Mouse (Mus musculus): Measurements from ENCODE around the gene Mthfd1.

Mthfd1 gene

GRCm38 (mm10) chr12:76303474-76303873, 48.4 kb downstream of the Mthfd1 start:
- peak; percentile 59 for DNase-seq (ENCODE audit: low spot score)

DNA sequence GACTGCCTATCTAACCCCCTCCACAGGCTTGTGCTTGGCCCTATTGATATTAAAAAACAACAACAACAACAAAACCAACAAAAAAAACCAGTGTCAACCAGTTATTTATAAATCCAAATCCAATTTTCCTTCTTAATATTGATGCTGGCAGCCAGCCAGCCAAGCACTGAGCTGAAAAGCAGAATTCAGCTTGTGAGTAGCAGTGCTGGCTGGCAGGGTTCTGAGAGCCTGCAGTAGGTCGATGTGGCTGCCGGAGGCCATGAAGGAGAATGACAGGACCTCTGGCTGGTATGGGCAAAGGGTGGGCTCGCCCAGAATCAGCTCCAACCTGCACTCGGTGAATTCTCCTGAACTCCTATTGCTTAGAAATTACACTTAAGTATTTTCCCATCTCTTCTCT, 49.1 kb downstream of the Mthfd1 start:
- DNase-seq (ENCODE audit: low spot score), result no peak

DNA sequence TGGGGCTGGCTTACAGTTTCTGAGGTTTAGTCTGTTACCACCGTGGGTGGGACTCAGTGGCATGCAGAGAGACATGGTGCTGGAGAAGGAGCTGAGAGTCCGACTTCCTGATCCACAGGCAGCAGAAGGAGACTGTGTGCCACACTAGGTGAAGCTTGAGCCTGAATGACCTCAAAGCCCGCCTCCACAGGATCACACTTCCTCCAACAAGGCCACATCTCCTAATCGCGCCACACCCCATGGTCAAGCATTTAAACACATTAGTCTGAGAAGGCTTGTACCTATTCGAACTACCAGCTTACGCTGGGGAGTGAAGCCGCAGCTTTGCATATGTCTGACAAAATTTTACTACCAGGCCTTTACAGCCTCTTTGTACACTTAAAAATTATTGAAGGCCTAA, 50.0 kb downstream of the Mthfd1 start:
- DNase-seq (ENCODE audit: low spot score), result peak; percentile 26

- no peak for DNase-seq (ENCODE audit: low spot score)
Measured at GRCm38 (mm10) chr12:76306852-76307561, 51.9 kb downstream of the Mthfd1 start.

DNA sequence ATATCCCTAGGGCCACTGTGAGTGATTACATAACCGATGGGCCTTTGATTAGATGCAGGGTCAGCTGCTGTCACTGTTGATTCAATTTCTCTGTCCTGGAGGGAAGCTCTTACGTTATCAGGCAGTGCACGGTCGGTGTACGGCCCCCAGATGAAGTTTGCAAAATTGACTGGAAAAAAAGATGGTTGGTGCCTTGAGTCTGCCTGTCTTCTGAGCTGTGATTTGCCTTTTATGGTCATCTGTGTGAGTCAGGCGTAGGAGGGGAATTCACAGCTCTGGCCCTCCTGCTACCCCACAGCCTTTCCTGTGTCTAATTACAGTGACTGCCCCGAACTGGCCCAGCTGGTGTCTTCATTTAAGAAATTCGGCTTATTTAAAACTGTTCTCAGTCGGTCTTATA, 52.9 kb downstream of the Mthfd1 start:
- DNase-seq (ENCODE audit: low spot score), result peak; percentile 53

DNA sequence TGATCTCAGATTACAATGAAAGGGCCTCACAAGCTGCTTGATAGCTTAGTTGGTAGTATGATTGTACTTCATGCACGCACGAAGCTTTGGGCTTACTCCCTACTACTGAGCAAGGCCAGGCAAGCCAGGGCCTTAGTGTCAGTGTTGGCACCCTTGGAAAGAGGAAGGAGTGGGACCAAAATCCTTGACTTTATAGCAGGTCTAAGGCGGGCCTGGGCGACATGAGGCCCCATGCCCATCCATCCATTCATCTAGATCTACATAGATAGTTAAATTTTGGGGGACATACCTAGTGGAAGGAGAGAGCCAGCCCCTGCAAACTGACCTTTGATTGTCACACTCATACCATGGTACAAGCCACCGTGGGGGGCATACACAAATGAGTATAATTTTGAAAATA, 53.3 kb downstream of the Mthfd1 start:
- DNase-seq (ENCODE audit: low spot score), result no peak

GRCm38 (mm10) chr12:76310007-76310406, 54.9 kb downstream of the Mthfd1 start:
- peak; percentile 41 for DNase-seq (ENCODE audit: low spot score)

DNA sequence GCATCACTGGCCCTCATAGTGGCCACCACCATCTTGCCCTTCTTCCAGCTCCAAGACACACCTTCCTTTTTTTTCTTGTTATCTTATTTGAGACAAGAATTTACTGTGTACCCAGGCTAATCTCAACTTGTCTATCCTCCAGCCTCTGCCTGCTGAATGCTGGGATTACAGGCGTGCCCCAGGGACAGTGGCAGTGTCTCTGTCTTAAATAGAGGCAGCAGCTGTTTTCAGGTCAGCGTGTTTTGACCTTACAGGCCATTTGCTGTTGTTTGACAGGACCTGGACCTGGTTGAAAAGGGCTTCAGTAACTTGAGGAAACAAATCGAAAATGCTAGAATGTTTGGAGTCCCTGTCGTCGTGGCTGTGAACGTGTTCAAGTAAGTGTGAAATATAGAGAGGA, 55.5 kb downstream of the Mthfd1 start:
- DNase-seq (ENCODE audit: low spot score), result no peak

DNA sequence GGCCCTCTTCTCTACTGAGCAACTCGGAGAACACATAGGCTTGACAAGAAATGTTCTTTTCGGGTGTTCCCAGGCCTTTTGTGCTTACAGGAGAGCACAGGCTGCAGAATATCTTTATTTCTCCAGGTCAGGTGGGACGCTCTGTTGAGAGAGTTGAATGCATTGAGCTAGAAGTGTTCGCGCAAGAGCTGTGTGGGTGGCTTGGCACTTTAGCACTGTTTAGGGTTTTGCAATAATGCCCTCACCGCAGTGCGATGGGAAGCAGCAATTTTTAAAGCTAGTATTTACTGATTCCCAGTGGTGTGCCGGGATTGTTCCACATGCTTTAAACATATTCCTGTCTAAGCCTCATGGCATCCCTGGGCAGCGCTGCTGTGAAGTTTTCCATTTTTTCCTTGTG, 56.1 kb downstream of the Mthfd1 start:
- DNase-seq (ENCODE audit: low spot score), result no peak

DNA sequence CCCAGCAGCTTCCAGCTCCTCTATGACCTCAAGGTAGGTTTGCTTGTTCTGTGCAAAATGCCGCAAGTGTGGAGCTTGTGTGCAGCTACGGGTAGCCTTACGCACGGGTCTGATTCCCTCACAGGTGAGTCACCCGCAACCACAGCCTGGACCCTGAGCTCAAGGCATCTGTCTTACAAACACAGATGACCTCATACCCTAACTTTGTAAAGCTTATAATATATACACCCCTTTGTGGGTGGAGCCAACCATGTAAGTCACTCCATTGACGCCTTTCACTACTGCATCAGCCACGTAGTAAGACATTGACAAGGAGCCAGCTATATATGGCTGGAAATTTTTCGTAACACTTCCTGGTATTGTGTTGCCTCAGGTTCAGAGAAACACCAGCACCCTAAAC, 56.9 kb downstream of the Mthfd1 start:
- no peak for DNase-seq (ENCODE audit: low spot score)

DNA sequence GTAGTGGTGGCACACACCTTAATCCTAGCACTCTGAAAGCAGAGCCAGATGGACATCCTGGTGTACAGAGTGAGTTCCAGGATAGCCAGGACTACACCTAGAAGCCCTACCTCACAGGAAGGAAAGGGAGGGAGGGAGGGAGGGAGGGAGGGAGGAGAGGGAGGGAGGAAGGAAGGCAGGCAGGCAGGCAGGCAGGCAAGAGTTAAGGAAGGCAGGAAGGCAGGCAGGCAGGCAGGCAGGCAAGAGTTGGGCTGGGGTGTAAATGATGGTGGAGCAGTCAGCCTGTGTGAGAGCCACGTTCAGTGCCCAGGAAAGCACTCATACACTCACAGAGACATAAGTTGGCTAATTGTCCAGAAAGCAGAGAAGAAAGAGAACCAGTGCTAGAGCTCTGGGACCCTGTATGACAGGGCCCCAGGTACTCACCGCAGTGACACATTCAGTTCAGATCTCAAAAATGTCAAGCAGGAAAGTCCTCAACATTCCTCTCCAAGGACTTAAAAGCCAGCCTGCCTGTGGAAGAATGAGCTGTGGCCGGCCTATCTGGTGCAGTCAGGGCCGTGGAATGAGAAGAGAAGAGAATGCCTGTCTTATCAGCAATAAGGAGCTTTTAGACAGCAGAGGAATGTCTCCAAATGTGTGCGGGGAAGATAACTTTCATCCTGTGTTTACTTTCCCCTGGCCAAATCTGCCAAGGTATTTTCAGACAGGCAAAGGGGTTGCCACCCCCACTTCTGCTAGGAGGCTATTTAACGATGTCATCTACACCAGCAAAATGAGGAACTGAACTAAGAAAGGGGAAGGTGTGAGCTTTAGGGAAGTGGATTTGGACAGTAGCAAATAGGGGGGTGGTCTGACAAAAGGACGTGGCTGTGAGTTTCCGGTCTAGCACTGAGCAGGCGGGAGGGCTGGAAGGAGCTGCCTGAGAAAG, 63.4 kb downstream of the Mthfd1 start:
- DNase-seq (ENCODE audit: low spot score), result peak; percentile 69

DNA sequence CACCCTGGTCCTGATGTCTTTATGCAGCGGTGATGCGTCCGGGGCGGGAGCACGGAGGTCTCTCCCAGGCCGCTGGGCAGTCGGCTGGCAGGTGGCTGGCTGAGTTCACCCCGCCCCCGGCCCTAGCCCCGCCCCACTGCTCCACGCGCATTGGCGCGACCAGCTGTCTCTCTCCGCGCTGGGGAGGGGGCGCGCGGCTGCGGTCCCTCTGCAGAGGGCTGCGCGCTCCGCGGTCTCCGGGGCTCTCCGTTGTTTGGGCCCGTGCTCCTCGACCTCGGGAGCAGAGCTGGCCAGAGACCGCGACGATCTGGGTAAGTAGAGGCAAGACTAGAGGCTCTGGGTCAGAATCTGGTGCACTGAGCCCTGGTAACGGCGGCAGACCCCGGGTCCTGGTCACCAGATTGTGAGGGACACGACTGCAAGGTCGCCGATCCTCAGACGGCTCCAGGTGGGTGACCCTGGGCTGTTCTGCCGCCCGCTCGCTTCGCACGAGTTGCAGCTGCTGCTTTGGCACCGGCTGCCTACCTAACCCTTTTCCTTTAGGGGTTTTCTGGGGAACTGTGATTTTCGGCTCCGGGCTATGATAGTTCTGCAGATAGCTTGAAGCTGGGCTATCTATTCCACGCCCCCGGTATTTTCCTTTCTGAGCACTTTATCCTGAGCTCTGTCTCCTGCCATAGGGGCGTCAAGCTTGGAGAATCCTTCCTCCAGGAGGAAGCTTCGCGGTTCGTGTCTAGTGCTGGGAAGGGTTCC, 69.8 kb downstream of the Mthfd1 start, which contains the start of gene Akap5:
Gene Akap5 (plus strand): TSS at position 213 of the 753 bp plus-strand sequence.
- peak; percentile 36 for DNase-seq (ENCODE audit: low spot score)

DNA sequence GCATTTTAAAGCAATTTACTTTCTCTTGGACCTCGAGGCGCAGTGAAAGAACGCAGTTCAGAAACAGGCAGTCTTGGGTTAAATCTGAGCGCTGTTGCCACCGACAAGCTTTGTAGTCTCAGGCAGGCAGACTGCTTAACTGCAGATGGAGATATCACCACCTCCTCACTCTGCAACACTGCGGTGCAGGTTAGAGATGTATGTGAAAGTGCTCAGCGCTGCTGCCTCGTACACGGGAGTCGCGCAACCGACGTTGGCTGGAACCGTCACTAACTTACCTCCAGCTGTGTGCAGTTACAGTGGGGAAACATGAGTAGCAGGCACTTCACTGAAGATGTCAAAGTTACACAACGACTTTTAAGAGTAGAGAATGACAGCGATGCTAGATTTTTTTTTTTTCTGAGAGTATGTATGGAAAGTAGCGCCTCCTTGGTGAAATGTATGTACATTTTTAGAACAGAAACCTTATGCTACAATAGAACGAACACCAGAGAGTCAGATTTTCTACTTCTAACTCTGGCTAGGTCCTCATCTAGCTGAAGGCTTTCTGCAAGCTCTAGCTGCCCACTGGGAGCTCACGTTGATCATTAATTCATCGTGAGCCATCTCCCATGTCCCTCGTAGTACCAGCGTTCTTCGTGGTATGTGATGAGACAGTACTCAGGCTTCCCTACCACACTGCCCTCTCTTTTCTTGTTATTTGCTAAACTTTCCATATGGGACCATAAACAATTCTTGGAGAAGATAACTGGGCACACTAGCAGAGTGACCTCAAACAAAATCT, 71.5 kb downstream of the Mthfd1 start:
- peak; percentile 41 for DNase-seq (ENCODE audit: low spot score)

DNA sequence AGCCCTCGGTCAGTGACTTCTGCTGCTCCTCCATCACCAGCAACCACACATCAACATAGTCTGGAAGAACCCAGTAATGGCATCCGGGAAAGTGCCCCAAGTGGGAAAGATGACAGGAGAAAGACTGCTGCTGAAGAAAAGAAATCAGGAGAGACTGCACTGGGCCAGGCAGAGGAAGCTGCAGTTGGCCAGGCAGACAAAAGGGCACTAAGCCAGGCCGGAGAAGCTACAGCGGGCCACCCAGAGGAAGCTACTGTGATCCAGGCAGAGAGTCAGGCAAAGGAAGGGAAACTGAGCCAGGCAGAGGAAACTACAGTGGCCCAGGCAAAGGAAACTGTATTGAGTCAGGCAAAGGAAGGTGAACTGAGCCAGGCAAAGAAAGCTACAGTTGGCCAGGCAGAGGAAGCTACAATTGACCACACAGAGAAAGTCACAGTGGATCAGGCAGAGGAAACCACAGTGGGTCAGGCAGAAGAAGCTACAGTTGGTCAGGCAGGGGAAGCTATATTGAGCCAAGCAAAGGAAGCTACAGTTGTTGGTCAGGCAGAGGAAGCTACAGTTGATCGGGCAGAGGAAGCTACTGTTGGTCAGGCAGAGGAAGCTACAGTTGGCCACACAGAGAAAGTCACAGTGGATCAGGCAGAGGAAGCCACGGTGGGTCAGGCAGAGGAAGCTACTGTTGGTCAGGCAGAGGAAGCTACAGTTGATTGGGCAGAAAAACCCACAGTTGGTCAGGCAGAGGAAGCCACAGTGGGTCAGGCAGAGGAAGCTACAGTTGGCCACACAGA, 73.7 kb downstream of the Mthfd1 start:
- no peak for DNase-seq (ENCODE audit: low spot score)

DNA sequence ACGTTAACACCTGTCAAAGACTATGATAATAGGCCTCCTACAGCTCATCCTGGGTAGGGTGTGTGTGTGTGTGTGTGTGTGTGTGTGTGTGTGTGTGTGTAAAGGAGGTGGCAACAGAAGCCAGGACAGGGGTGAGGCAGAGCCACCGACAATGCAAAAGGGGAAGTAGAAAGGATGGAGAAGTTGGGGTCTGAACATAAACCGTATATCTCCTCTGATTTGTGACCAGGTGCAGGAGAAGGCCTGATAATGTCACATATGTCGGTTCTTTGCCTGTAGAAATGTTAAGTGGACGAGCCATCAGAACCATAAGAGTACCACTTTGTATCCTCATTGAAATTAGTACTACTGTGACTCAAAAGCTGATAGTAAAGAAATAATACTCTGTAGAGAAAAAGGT, 78.6 kb downstream of the Mthfd1 start:
- no peak for DNase-seq (ENCODE audit: low spot score)

DNA sequence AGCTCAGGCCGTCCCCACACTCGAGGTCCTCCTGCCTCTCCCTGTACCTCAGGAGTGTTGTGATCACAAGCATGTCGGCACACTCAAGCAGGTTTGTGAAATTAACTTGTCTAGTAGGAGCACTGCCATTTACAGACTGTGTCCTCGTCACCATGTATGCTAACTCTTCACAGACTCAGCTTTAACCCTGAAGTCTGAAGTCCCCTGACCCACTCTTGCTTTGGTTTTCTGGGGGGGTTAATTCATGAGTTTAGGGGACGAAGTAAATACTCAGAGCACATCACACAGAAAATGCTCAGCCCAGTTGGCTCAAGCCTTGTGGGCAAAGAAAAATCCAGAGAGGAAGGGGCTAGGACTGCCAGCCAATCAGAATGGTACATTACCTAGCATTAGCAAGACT, 80.5 kb downstream of the Mthfd1 start:
- no peak for DNase-seq (ENCODE audit: low spot score)

DNA sequence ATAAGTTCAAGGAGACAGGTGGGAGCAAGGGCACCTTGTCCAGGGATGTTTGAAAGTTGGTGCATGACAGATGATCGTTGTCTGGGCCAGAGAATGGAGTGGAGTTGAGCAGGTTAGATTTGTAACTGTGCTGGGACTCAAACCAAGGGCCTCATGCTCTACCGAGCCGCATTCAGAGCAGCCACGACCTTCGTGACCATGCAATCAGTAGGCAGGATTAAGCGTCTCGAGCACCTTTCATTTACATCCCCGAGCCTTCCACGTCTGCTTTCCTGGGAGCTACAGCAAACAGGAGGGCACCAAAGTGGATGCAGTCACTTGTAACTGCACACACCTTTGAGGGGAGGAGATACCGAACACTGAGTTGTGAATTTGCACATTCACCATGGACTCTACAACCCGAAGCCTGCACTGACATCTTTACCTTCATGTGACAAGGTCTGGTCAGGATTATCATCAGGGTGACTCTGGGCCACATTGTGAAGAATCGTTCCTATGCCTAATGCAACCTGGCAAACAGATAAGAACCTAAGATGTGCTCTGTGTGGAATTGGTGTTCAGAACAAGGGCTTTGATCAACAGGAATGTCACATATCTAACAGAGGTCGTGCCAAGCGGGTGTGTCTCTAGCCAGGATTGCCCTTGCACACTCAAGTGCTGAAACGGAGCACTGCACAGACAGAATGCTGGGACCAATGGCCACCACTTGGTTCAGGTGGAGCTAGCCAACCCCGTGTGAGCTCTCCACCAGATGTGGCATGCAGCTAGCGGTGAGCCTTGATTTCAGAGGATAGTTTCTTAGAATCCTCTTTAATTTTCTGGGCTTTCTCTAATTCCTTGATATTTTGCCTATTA, 81.2 kb downstream of the Mthfd1 start:
- DNase-seq (ENCODE audit: low spot score), result no peak

DNA sequence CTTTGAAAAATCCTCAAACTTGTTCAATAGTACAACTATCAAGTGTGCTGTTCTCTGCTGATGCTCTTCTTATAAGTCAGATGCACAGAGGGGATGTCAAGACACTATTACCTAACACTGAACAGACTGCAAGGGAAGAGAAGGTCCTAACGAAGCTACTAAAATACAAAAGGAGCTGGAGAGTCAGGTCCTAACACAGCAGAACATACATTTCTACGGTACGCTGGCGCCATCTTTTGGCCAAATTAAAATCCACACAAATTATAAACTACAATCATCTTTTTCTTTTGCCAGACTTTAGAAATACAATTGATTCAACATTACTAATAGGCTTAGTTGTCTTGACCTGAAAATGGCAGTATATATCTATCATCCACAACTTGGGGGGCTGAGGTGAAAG, 86.0 kb downstream of the Mthfd1 start:
- DNase-seq (ENCODE audit: low spot score), result peak; percentile 72

GRCm38 (mm10) chr12:76345759-76346455, 90.8 kb downstream of the Mthfd1 start:
- DNase-seq (ENCODE audit: low spot score), result peak; percentile 62
